Mouse (Mus musculus) heart, embryonic 15.5 days (tissue): ENCODE results near the gene Rab3ip. TPM values are rescaled to one million over a fixed set of nuclear protein-coding genes. Genes with fewer than 3 reads are reported as not detected.
A peak's percentile ranks its signal among the peaks of the same experiment; 100 is the strongest.

Experiments
- ATAC-seq: fragments of 200-750 bp; cut with Nextera tagmentation; replicated peaks from 2 replicates; pipeline ENCODE4 v1.8.0; 2017; ENCODE audit warnings: low read depth, moderate TSS enrichment; ENCODE audit not compliant: insufficient number of reproducible peaks, insufficient read depth, low FRiP score
- H3K27ac ChIP-seq: fragments of 300-500 bp; sonication (generic); 2 replicates; pipeline ENCODE4 v1.5.1; 2015; ENCODE audit warnings: mild to moderate bottlenecking, inconsistent platforms
- H3K27me3 ChIP-seq: fragments of 300-500 bp; sonication (generic); 2 replicates; pipeline ENCODE4 v1.6.1; 2015; ENCODE audit warnings: inconsistent platforms
- H3K36me3 ChIP-seq: fragments of 300-500 bp; sonication (generic); 2 replicates; pipeline ENCODE4 v1.6.1; 2015; ENCODE audit warnings: mild to moderate bottlenecking, inconsistent platforms
- H3K4me1 ChIP-seq: fragments of 300-500 bp; sonication (generic); replicated peaks from 2 replicates; pipeline ENCODE4 v1.6.1; 2015; ENCODE audit warnings: inconsistent platforms
- H3K4me2 ChIP-seq: fragments of 300-500 bp; sonication (generic); 2 replicates; pipeline ENCODE4 v1.6.1; 2015; ENCODE audit warnings: inconsistent platforms, mild to moderate bottlenecking, moderate library complexity
- H3K4me3 ChIP-seq: fragments of 300-500 bp; sonication (generic); 2 replicates; pipeline ENCODE4 v1.5.1; 2015; ENCODE audit warnings: mild to moderate bottlenecking, inconsistent platforms
- H3K9ac ChIP-seq: fragments of 300-500 bp; sonication (generic); 2 replicates; pipeline ENCODE4 v1.6.1; 2015; ENCODE audit warnings: mild to moderate bottlenecking, inconsistent platforms
- H3K9me3 ChIP-seq: fragments of 300-500 bp; sonication (generic); replicated peaks from 2 replicates; pipeline ENCODE4 v1.6.1; 2016; ENCODE audit warnings: inconsistent platforms
- WGBS: fragments of 180-500 bp; shearing (Covaris S2); methylation state at CpG from one replicate; pipeline ENCODE4 v1.1.7; 2015; ENCODE audit warnings: mixed read lengths; 5-methylcytosine and 5-hydroxymethylcytosine counted together
- polyA plus RNA-seq: library from polyadenylated mRNA; unstranded; fragments of >200 nt; fragmentation: Nextera tagmentation; extraction: Ambion mirVana; gene quantifications from 2 replicates; pipeline ENCODE4 v1.2.1, GENCODE M21; 2015

The Rab3ip gene
- polyA plus RNA-seq, 1 experiment from 2014 or later: 68.7 TPM

DNA sequence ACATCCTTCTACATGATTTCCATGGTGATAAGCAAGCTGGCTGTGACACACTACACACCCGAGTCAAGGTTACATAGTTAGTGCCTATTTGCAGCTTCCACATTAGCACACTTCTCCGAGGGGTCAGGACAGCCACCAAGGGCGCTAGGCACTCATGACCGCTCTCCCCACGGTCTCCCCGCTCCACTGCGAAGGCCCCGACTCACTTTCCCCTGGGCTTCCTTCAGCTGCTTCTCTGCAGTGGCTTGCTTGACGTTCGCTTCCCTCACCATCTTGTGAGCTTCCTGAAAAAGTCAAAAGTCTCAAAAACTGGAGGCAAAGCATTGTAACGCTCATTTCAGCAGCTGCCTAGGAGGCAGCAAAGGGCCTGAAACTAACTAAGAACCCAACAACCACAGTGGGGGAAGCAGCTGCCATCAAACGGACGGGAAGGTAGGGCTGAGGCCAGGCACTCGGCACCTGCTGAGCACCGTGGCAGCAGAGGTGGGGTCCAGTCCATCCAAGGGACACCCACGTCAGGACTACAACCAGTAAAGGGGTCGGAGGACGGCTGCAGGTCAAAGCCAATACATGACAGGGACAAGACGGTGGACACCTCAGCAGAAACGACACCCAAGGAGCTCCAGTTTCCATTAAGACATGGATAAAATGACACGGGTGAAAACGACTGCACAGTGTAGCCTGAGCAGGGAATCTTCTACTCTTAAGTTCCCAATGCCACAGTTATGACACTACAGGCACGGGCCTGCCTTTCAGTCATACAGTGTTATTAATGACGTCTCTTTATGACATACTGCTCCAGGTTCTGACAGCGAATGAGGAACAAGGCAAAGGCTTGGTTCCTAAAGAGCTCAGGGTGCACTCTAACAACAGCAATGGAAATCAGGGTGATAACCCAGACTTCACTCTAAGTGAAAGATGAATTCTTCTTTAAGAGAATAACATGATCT is 30.9 kb downstream of the Rab3ip start:
- Histone ChIP-seq H3K4me2 (no peak overlapping the region), H3K9ac (no peak overlapping the region), H3K36me3 (peaks cover 28% of the 10 kb centered on the region), H3K4me1 (no peaks in the 10 kb centered on the region), H3K27ac (no peak overlapping the region), H3K27me3 (no peaks in the 10 kb centered on the region), H3K9me3 (no peaks in the 10 kb centered on the region), H3K4me3 (no peak overlapping the region)
- ATAC-seq: no peak
- 83% methylated on average over 25 of the region's 25 CpGs for WGBS

DNA sequence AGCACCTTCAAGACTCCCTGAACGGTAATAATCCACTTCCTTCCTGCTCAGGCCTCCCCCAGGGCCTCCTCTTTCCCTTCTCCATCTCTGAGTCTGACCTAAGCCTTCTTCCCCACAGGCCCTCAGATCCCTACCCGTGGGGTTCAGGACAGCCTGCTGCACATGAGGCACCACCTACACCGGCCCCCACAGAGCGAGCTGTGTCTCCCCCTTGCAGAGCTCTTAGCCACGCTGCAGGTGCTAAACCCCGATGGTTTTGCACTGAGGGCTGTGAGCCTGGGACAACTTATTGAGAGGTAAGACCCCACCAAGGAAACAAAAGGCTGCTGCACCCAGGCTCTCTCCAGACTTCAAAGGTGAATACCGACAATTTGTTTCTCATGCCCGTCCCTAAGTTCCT is 34.0 kb downstream of the Rab3ip start:
- peaks cover 27% of the 10 kb centered on the region for H3K36me3 ChIP-seq
- WGBS: 80% methylated on average over 8 of the region's 8 CpGs
- H3K4me1 ChIP-seq: no peaks in the 10 kb centered on the region
- H3K9ac ChIP-seq: no peak overlapping the region
- no peak overlapping the region for H3K27ac ChIP-seq
- H3K27me3 ChIP-seq: no peaks in the 10 kb centered on the region
- ATAC-seq: no peak; the same call in 1 of the 2 replicates
- H3K4me2 ChIP-seq: no peak overlapping the region
- no peak overlapping the region for H3K4me3 ChIP-seq
- no peaks in the 10 kb centered on the region for H3K9me3 ChIP-seq

DNA sequence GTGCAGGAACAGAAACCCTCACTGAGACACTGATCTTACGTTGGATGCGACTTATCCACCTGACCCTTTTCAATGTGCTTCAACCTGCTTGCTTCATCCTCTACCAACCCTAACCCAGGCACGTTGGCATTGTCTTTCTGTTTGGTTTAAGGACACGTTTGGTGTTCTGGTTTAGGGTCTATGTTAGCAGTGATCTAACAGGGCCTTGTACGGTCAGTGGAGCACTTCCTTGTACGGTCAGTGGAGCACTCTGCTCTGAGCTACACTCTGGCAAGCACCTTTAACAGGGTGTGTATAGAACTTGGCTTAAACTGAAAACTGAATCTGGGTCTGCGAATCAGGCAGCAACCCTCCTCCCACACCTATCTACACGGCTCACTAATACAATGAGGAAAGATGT is 35.3 kb downstream of the Rab3ip start:
- no peak overlapping the region for H3K4me3 ChIP-seq
- no peak overlapping the region for H3K9ac ChIP-seq
- no peak overlapping the region for H3K4me2 ChIP-seq
- H3K4me1 ChIP-seq: no peaks in the 10 kb centered on the region
- no peaks in the 10 kb centered on the region for H3K27me3 ChIP-seq
- ATAC-seq: no peak
- 91% methylated on average over 8 of the region's 8 CpGs for WGBS
- no peaks in the 10 kb centered on the region for H3K9me3 ChIP-seq
- H3K36me3 ChIP-seq: peaks cover 37% of the 10 kb centered on the region
- no peak overlapping the region for H3K27ac ChIP-seq

DNA sequence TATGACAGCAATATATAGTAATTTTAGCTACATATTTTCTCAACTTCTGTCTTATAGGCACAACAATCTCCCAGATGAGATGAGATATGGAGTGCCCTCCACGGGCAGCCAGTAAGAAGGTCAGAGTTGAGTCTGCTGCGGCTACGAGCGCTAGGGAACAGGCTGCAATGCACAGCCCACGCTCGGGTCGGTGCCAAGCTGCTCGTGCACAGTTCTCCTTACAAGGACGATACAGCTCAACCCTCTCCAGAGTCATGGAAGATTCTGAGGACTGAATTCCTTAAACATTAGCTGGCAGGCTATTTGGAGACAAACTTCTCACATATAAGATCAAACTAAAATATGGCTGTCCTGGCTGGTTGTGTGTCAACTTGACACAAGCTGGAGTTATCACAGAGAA is 36.0 kb downstream of the Rab3ip start:
- Histone ChIP-seq H3K36me3 (peaks cover 44% of the 10 kb centered on the region), H3K4me1 (no peaks in the 10 kb centered on the region), H3K9me3 (no peaks in the 10 kb centered on the region), H3K9ac (no peak overlapping the region), H3K27me3 (no peaks in the 10 kb centered on the region), H3K27ac (peak overlapping the region; percentile 53), H3K4me2 (no peak overlapping the region), H3K4me3 (no peak overlapping the region)
- peak; percentile 88 for ATAC-seq
- WGBS: 49% methylated on average over 9 of the region's 9 CpGs

DNA sequence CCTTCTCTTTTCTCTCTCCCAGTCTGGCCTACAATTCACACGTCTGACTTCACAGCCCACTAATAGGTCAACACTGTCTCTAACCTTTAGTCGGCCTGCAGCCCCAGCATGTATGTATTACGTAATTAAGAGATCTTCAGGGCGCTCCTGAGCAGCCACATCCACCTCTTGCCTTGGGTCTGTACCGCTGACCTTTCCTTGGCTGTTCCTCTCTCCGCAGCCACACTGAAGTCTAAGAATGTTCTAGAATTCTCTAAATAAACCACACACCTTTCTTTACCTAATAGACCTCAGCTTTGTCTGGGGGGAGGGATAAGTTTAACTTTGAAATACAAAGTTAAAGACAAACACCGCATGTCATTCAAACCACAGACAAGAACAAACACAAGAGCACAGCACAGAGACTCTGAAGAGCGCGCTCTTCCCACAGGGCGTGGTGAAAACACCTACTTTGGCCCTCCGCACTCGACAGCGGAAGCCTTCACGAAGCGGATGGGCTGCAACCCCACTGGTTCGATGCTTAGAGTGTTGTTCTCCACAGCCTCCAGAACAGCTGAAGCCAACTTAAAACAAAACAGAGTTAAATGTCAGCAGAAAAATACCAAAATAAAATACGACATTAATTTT is 36.8 kb downstream of the Rab3ip start:
- H3K27ac ChIP-seq: no peak overlapping the region
- no peaks in the 10 kb centered on the region for H3K9me3 ChIP-seq
- peaks cover 52% of the 10 kb centered on the region for H3K36me3 ChIP-seq
- H3K27me3 ChIP-seq: no peaks in the 10 kb centered on the region
- no peak overlapping the region for H3K4me2 ChIP-seq
- 91% methylated on average over 17 of the region's 17 CpGs for WGBS
- no peak for ATAC-seq
- H3K4me1 ChIP-seq: no peaks in the 10 kb centered on the region
- H3K4me3 ChIP-seq: no peak overlapping the region
- H3K9ac ChIP-seq: no peak overlapping the region

DNA sequence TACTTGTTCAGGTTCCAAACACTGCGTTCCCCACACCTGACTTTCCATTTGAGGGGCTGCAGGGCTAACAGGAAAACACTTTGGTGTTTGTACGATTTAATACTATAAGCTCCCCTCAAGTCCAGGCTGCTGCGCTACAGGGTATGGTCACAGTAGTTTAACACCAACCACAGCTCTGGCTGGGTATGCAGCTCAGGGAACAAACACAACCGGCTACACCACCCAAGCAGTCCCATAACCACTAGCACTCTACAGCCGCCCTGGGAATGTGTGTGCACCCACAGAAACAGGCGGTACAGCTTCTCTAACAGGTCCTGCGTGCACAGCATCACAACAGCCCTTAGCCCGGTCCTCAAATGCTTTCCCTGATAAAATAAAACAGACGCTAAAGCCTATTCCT is 37.7 kb downstream of the Rab3ip start:
- Histone ChIP-seq H3K4me2 (no peak overlapping the region), H3K9ac (no peak overlapping the region), H3K27me3 (no peaks in the 10 kb centered on the region), H3K4me1 (no peaks in the 10 kb centered on the region), H3K36me3 (peaks cover 52% of the 10 kb centered on the region), H3K4me3 (no peak overlapping the region), H3K9me3 (no peaks in the 10 kb centered on the region), H3K27ac (no peak overlapping the region)
- ATAC-seq: no peak
- WGBS: 90% methylated on average over 9 of the region's 9 CpGs

DNA sequence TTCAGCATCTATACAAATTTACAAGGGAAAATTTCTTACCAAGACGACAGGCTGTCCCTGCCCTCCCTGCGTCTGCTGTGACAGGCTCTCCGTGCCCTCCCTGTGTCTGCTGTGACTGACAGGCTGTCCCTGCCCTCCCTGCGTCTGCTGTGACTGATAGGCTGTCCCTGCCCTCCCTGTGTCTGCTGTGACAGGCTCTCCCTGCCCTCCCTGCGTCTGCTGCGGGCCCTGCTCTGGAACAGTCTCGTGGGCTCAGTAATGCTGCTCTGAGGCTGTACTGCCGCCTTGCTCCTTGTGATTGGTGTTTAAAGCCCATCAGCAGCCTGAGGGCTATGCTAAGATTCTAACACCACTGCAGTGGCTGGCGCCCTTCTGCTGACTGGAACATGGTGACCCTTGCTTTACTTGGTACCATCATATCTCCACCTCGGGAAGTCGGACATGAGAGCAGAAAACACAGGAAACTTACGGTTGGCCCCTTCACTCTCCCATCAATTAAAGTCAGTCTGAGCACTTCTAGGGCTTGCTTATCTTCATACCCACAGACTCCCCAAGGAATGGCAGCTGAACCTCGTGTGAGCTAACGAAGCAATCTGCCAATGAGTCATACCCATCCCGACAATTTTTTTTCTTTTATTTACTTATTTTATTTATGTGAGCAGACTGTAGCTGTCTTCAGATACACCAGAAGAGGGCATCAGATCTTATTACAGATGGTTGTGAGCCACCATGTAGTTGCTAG is 41.5 kb downstream of the Rab3ip start:
- Histone ChIP-seq H3K9ac (no peak overlapping the region), H3K4me1 (no peaks in the 10 kb centered on the region), H3K27me3 (no peaks in the 10 kb centered on the region), H3K9me3 (no peaks in the 10 kb centered on the region), H3K4me3 (no peak overlapping the region), H3K36me3 (peaks cover 73% of the 10 kb centered on the region), H3K27ac (peak overlapping the region; percentile 18; the same call in 1 of the 2 replicates), H3K4me2 (no peak overlapping the region)
- 44% methylated on average over 15 of the region's 15 CpGs for WGBS
- ATAC-seq: no peak; the same call in 1 of the 2 replicates

DNA sequence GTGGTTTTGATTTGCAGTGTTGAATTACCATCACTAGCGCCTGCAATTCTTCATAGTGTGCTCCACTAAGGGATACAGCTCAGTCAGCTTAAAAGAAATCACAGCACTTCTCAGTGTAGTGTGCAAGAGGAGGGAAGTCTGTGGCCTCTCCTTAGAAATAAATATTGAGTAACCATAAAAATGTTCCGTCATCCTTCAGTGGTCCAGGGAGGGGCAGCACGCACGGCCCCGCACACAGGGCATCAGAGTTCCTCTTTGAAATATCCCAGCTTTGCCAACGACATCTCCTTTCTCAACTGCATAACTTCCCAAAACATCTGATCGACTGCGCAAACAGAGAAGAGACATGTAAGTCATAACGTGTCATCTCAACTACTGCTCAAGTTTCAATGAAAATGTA is 43.8 kb downstream of the Rab3ip start:
- Histone ChIP-seq H3K4me2 (no peak overlapping the region), H3K27ac (no peak overlapping the region), H3K4me1 (no peaks in the 10 kb centered on the region), H3K9ac (no peak overlapping the region), H3K36me3 (peaks cover 63% of the 10 kb centered on the region), H3K27me3 (no peaks in the 10 kb centered on the region), H3K9me3 (no peaks in the 10 kb centered on the region), H3K4me3 (no peak overlapping the region)
- 87% methylated on average over 9 of the region's 9 CpGs for WGBS
- no peak for ATAC-seq

DNA sequence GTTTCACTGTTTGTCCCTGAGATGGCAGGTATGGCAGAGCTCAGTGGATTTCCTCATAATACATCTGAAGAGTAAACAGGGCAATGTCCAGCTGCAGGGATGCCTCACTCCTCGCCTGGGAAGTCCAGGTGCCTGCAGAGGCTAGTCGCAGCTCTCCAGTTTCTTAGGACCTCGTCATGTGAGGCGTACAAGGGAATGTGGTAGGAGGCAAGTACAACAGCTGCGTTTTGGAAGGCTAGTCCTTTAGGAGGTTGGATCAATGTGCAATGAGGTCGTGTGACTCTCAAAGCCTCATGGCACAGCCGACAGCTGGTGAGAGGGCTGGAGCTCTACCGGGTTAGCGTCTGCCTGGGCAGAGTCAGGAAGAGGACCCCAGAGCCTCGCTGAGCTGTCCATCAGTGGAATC is 46.1 kb downstream of the Rab3ip start:
- no peak for ATAC-seq
- Histone ChIP-seq H3K36me3 (peaks cover 44% of the 10 kb centered on the region), H3K4me1 (no peaks in the 10 kb centered on the region), H3K4me2 (no peak overlapping the region), H3K4me3 (no peak overlapping the region), H3K27ac (no peak overlapping the region), H3K9ac (no peak overlapping the region), H3K9me3 (no peaks in the 10 kb centered on the region), H3K27me3 (no peaks in the 10 kb centered on the region)
- WGBS: 83% methylated on average over 10 of the region's 10 CpGs

DNA sequence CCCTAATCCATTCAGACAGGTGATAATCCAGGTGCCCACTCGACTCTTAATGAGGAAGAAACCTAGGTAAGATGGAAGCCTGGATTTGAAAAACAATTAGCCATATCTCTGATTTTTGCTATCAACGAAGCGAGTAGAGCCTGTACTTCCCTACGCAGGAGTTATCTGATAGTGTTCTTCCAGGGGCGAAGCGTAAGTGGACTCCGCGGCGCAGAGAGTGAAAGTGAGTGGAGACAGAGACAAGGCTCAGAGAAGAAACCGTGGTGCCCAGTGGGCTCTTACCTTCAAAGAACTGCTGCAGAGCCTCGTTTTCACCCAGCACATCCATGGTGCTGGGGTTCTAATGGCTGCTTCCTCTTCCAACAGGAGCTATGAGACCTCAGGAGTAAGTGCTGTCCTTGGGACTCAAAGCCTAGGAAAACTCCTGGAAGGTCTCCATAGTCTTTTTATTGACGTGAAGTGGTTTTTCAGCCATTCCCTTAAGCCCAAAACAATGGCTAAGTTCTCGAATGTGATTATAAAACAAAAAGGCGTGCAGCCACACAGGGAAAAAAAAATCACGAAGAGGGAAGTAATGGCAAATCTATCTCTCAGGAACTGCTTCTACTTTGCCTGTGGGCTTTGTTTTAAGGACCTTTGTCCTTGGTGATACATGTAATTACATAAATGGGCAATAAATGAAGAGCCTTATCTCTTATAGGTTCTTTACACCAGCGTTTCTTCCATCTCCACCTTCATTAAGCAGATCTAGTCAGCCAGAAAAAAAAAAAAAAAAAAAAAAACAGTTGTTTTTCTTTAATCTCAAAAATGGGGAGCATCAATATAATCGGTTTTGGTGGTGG is 54.0 kb downstream of the Rab3ip start, which contains the start of gene Myrfl:
TSS of gene Myrfl (minus strand) at position 584 of the 842 bp plus-strand sequence.
- no peaks in the 10 kb centered on the region for H3K27me3 ChIP-seq
- H3K36me3 ChIP-seq: no peaks in the 10 kb centered on the region
- no peak within 1 kb of the TSS for H3K4me3 ChIP-seq
- no peaks in the 10 kb centered on the region for H3K4me1 ChIP-seq
- H3K9ac ChIP-seq: no peak within 1 kb of the TSS
- H3K9me3 ChIP-seq: no peaks in the 10 kb centered on the region
- H3K27ac ChIP-seq: no peak within 1 kb of the TSS
- H3K4me2 ChIP-seq: no peak within 1 kb of the TSS
- no peak for ATAC-seq
- WGBS: 68% methylated on average over 17 of the region's 17 CpGs
